Mouse (Mus musculus) bone marrow macrophage, adult 2 months (primary cell): ENCODE measurements around the gene Tekt3.

ENCODE experiments used
- CTCF ChIP-seq: IDR thresholded peaks from 2 replicates; pipeline ENCODE4 v1.5.1; 2012; ENCODE audit warnings: low read depth, mild to moderate bottlenecking, low read length, moderate library complexity
- POLR2A ChIP-seq: IDR thresholded peaks from 2 replicates; pipeline ENCODE4 v1.6.1; 2012; ENCODE audit warnings: mild to moderate bottlenecking, low read depth, low read length, borderline replicate concordance

- TF ChIP-seq POLR2A (no peak), CTCF (no peak)
These were observed 53.6 kb downstream of the Tekt3 start for GRCm38 (mm10) chr11:63114807-63115641.
